Mouse (Mus musculus) liver, embryonic 14.5 days (tissue): Measurements from ENCODE around the gene Agbl1.

ENCODE experiments used
- CTCF ChIP-seq: IDR thresholded peaks from 2 replicates; pipeline ENCODE4 v1.5.1; 2016; ENCODE audit warnings: antibody characterized with exemption, low read depth, control low read depth
- EP300 ChIP-seq: IDR thresholded peaks from 2 replicates; pipeline ENCODE4 v1.6.1; 2016; ENCODE audit warnings: antibody characterized with exemption, low read depth

DNA sequence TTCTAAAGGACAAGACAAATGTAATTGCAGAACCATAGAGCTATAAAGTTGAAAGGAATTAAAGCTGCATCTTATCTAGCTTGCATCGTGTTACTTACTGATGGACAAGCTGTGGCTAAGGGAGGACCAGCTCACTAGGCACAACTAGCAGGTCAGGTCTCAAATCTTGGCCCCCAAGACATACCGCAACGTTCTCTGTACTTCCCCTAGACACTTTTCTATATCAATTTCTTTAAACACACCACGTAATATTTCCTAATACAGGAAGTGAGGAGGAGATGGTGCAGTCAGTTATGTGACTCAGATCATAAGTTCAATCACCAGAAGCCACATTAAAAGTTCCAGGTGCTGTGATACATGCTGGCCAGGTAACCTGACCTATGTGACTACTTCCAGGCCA is 919.1 kb downstream of the Agbl1 start:
- TF ChIP-seq CTCF: no peak
- no peak for TF ChIP-seq EP300
